In the genomic region with DNA sequence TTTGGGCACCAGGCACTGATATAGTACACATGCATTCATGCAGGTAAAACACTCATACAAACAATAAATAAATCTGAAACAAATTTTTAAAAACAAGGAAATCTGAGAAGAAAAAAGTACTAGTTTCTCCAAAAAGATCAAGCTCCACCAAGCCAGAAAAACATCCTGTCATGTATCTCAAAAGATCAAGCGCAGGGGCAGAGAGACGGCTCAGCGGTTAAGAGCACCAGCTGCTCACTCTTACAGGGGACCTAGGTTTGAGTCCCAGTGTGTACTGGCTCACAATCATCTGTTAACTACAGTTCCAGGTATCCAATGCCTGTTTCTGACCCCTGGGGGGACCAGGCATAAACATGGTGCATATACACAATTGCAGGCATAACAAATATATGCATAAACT, we compare ENCODE assay signal across 30 mouse cellular contexts. TPM values are rescaled to one million over a fixed set of nuclear protein-coding genes. Genes with fewer than 3 reads are reported as not detected.
DNase-seq lines count a peak whose midpoint lies in the region; ATAC-seq and TF ChIP-seq lines count a peak whose summit lies in the region.
"Had no signal": no experiment of that assay in that cellular context is flagged by ENCODE, and none has a peak within 500 bp of the region (broad histone marks: within the 10 kb centered on the region; RNA-seq: fewer than 3 reads in every experiment).

No protein-coding gene starts in this region.

- no peak overlapping the region for H3K27ac ChIP-seq in thymus, adult 2 months (ENCODE audit: control insufficient read depth, insufficient read depth, low read length)
- H3K27ac ChIP-seq in heart, embryonic 11.5 days (ENCODE audit: low read depth, low read length), result no peak overlapping the region
- H3K27ac ChIP-seq: embryonic facial prominence, embryonic 10.5 days; embryonic facial prominence, embryonic 13.5 days; forebrain, embryonic 12.5 days; forebrain, embryonic 15.5 days; heart, embryonic 13.5 days; hindbrain, embryonic 14.5 days; hindbrain, postnatal 0 days had no signal

- no peak for TF ChIP-seq POLR2A in thymus, adult 2 months (IDR thresholded peaks at IDR 0.05; ENCODE audit: control insufficient read depth, extremely low read depth, insufficient read depth, low read length, poor library complexity)

- H3K9ac ChIP-seq in heart, embryonic 11.5 days (ENCODE audit: low read depth, low read length), result no peak overlapping the region
- H3K9ac ChIP-seq: embryonic facial prominence, embryonic 13.5 days; forebrain, embryonic 12.5 days; forebrain, embryonic 15.5 days; hindbrain, embryonic 14.5 days had no signal

- DNase-seq in thymus, adult 2 months, result peak; percentile 27
- DNase-seq in thymus, postnatal 10 days (ENCODE audit: low spot score in 2 of 2), result no peak
- peak; percentile 24 for DNase-seq in CD4-positive helper T cell, adult 2 months (ENCODE audit: low read depth, low spot score)
- DNase-seq in T-cell, adult 2 months (ENCODE audit: low spot score), result peak; percentile 53
- no peak for DNase-seq in yolk sac, embryonic 10.5 days (ENCODE audit: low spot score)
- DNase-seq: adrenal gland, adult 8-10 months; adrenal gland, postnatal 25 days; cerebellum, adult 11-12 months; cerebellum, adult 8-10 months; cerebellum, postnatal 10 days; cerebellum, postnatal 36 days; embryo, embryonic 11 days; gastrocnemius, postnatal 25 days; heart, adult 18-20 months; heart, postnatal 14 days; heart, postnatal 4 days had no signal

- H3K4me1 ChIP-seq in thymus, adult 2 months (replicated peaks; ENCODE audit: control insufficient read depth, insufficient read depth, low read length), result peaks cover 3% of the 10 kb centered on the region; the same call in 1 of the 2 replicates
- H3K4me1 ChIP-seq in heart, embryonic 11.5 days (ENCODE audit: control insufficient read depth, insufficient read depth, low read length), result peaks cover 11% of the 10 kb centered on the region

- no peak overlapping the region for H3K4me3 ChIP-seq in thymus, adult 2 months (ENCODE audit: control insufficient read depth, insufficient read depth, low read length)
- no peak overlapping the region for H3K4me3 ChIP-seq in heart, embryonic 11.5 days (ENCODE audit: low read depth, low read length)
- H3K4me3 ChIP-seq: embryonic facial prominence, embryonic 13.5 days; erythroblast, embryonic 14.5 days; forebrain, embryonic 12.5 days; forebrain, embryonic 15.5 days; heart, embryonic 13.5 days had no signal

- ATAC-seq in heart, embryonic 11.5 days (replicated peaks; ENCODE audit: insufficient number of reproducible peaks, low FRiP score, low TSS enrichment), result no peak
- ATAC-seq: activated CD4-positive, CD25-positive, alpha-beta regulatory T cell, adult 4 months; forebrain, embryonic 15.5 days; hindbrain, postnatal 0 days had no signal

- H3K4me2 ChIP-seq in heart, embryonic 11.5 days, result no peak overlapping the region
- H3K4me2 ChIP-seq: embryonic facial prominence, embryonic 13.5 days; forebrain, embryonic 12.5 days; forebrain, embryonic 15.5 days; heart, embryonic 13.5 days; hindbrain, embryonic 14.5 days had no signal

- H3K9me3 ChIP-seq in heart, embryonic 11.5 days (replicated peaks; ENCODE audit: control insufficient read depth, low read length), result no peaks in the 10 kb centered on the region
- H3K9me3 ChIP-seq: embryonic facial prominence, embryonic 10.5 days; embryonic facial prominence, embryonic 13.5 days; forebrain, embryonic 12.5 days; forebrain, embryonic 15.5 days; heart, embryonic 13.5 days had no signal

- peaks cover 38% of the 10 kb centered on the region for H3K36me3 ChIP-seq in thymus, adult 2 months (ENCODE audit: control insufficient read depth, insufficient read depth, low read length)
- peaks cover 10% of the 10 kb centered on the region for H3K36me3 ChIP-seq in heart, embryonic 11.5 days (ENCODE audit: control insufficient read depth, insufficient read depth, low read length)

- no peaks in the 10 kb centered on the region for H3K27me3 ChIP-seq in thymus, adult 2 months (ENCODE audit: control insufficient read depth, insufficient read depth, low read length)
- no peaks in the 10 kb centered on the region for H3K27me3 ChIP-seq in heart, embryonic 11.5 days (ENCODE audit: control insufficient read depth, insufficient read depth, low read length)
- H3K27me3 ChIP-seq: embryonic facial prominence, embryonic 13.5 days; forebrain, embryonic 12.5 days; forebrain, embryonic 15.5 days; heart, embryonic 13.5 days had no signal

- TF ChIP-seq CTCF in thymus, adult 2 months (IDR thresholded peaks at IDR 0.05; ENCODE audit: borderline replicate concordance, control insufficient read depth, extremely low read depth, insufficient read depth, low read length, poor library complexity), result no peak

- WGBS in thymus, adult 2 months, result 67% methylated on average over 3 of the region's 3 CpGs
- WGBS in heart, embryonic 11.5 days (ENCODE audit: insufficient replicate concordance), result 91% methylated on average over 3 of the region's 3 CpGs

RNA-seq across cellular contexts. Expression of a gene that starts 3.6 kb away (rescaled TPM):
- 80.2 and 92.8 TPM in 2 replicates for polyA plus RNA-seq in thymus, adult 2 months (2012; rRNA removed)
- 56.7 and 60.8 TPM in 2 replicates for polyA plus RNA-seq in heart, embryonic 11.5 days (2014; fragmentation: Nextera tagmentation; extraction: Ambion mirVana)

RNA-seq across cellular contexts. Expression of a gene that starts 4.3 kb away (rescaled TPM):
- 238 and 263 TPM in 2 replicates for polyA plus RNA-seq in thymus, adult 2 months (2012; rRNA removed)
- polyA plus RNA-seq in heart, embryonic 11.5 days (2014; fragmentation: Nextera tagmentation; extraction: Ambion mirVana), result 72.1 and 96.8 TPM in 2 replicates

RNA-seq across cellular contexts. Expression of a gene that starts 16.2 kb away (rescaled TPM):
- 0.09 and 0.14 TPM in 2 replicates for polyA plus RNA-seq in thymus, adult 2 months (2012; rRNA removed)
- 0.15 and 0.36 TPM in 2 replicates for polyA plus RNA-seq in heart, embryonic 11.5 days (2014; fragmentation: Nextera tagmentation; extraction: Ambion mirVana)
- polyA plus RNA-seq: activated CD4-positive, CD25-positive, alpha-beta regulatory T cell, adult 4 months; C2C12; erythroblast, embryonic 14.5 days; forebrain, embryonic 12.5 days had no signal

RNA-seq across cellular contexts. Expression of a gene that starts 29.6 kb away (rescaled TPM):
- polyA plus RNA-seq in thymus, adult 2 months (2012; rRNA removed), result 2.1 and 2.7 TPM in 2 replicates
- polyA plus RNA-seq in heart, embryonic 11.5 days (2014; fragmentation: Nextera tagmentation; extraction: Ambion mirVana), result not detected in 2 replicates
- polyA plus RNA-seq: activated CD4-positive, CD25-positive, alpha-beta regulatory T cell, adult 4 months; C2C12; cortical plate, adult 2 months; embryonic facial prominence, embryonic 10.5 days; embryonic facial prominence, embryonic 13.5 days; forebrain, embryonic 12.5 days; forebrain, embryonic 15.5 days; heart, embryonic 13.5 days; heart, embryonic 16.5 days; hindbrain, embryonic 11.5 days; hindbrain, embryonic 14.5 days; hindbrain, postnatal 0 days had no signal

RNA-seq across cellular contexts. Expression of a gene that starts 41.2 kb away (rescaled TPM):
- polyA plus RNA-seq in thymus, adult 2 months (2012; rRNA removed), result 138 and 142 TPM in 2 replicates
- polyA plus RNA-seq in heart, embryonic 11.5 days (2014; fragmentation: Nextera tagmentation; extraction: Ambion mirVana), result 2.9 and 3.1 TPM in 2 replicates

Comparison
In these comparisons a context has a peak if more than half of its experiments do, and no peak if none do; other contexts are left out.
1. DNase-seq: peak in thymus, adult 2 months (single experiment), CD4-positive helper T cell, adult 2 months (single experiment) and T-cell, adult 2 months (single experiment); none in thymus, postnatal 10 days (0 of 2) and yolk sac, embryonic 10.5 days (single experiment).